Mouse (Mus musculus) retina, embryonic 14.5 days (tissue): ENCODE results near the gene Zfp414.

Experiments used
- DNase-seq: peaks from one replicate; pipeline ENCODE4 v3.0.0-alpha.2; 2015; ENCODE audit warnings: low spot score

Gene Zfp414

GRCm38 (mm10) chr17:33649781-33650475 is 21.0 kb downstream of the Zfp414 start:
- DNase-seq: no peak

GRCm38 (mm10) chr17:33666813-33667212 is 37.9 kb downstream of the Zfp414 start:
- DNase-seq: no peak

DNA sequence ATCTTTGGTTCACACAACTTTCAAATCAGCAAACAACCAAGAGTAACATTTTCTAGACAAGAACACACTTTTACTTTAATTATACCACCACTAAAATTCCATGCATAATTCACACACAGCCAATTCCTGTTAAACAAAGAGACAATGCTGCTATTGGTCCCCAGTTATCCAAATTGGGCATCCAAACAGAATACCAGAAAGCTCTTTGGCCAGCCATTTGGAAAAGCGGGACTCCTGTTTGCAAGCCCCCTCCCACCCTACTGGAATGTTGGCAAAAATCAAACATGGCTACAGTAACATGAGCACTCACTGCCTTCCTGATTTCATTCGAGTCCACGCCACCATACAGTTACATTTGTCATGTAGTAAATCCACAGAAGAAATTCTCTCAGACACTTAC is 40.8 kb downstream of the Zfp414 start:
- DNase-seq: no peak

DNA sequence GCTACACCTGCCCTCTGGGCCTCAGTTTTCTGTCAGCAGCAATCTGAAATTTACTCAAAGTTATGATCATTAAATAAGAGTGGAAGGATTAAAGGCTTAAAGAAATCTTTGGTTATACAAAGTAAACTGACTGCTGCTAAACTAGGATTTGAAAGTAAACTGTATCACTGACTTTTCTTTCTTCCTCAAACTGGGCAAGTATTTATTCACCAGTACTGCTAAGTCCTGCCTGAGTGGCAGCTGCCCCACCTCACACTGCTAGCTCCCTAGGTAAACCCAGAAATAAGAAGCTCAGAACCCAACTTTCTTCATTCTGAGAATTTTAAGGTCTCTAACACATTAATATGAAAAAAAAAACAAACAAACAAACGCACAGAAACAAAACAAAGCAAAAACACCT is 44.9 kb downstream of the Zfp414 start:
- no peak for DNase-seq

DNA sequence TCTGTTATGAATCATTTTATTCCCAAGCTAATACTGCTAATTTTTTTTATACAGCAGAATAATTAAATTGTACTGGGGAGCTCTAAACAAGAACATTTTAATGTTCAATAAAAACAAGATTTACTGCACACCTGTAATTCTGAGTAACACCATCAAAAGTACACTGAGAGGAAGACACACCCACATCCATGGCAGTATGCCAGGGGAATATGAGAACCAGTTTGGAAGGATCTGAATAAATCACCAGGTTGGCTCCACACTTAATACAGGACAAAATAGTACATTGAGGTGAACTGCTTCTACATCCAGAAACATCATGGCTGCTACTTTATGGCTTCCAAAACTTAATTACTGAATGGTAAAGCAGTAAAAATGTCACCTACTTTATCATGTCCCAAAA is 46.6 kb downstream of the Zfp414 start:
- no peak for DNase-seq

GRCm38 (mm10) chr17:33676086-33676485 is 47.2 kb downstream of the Zfp414 start:
- DNase-seq: no peak

DNA sequence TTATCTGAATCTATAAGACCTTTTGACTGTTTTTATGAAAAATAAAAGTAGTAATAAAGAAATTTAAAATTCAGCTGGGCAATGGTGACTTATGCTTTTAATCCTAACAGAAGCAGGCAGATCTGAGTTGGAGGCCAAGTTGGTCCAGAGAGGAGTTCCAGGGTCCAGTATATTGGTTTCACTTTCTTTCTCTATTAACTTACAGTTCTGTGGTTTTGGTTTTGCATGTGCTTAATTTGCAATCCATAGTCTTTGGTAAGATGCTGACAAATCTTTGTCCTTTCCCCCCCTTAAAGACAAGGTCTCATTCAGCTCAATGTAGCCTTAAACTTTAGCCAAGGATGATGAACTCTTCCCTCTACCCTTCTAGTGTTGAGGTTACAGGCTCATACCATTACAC is 49.9 kb downstream of the Zfp414 start:
- DNase-seq: no peak
